Mouse (Mus musculus) left cerebral cortex, postnatal 25 days (tissue): ENCODE data around the gene Gipc2. TPM values are rescaled to one million over a fixed set of nuclear protein-coding genes. Genes with fewer than 3 reads are reported as not detected.

Experiments used
- DNase-seq, 2 experiments: peaks; one replicate each; pipeline ENCODE4 v3.0.0; 2022; ENCODE audit warnings: low spot score in 2 of 2, mixed read lengths in 1 of 2
- intact Hi-C: fragments of 180-260 bp; cut with DNase I; formaldehyde crosslinking; loops from one replicate; pipeline ENCODE4 v1.15.1; 2025
- total RNA-seq, 2 experiments: library from RNA; stranded (reverse); gene quantifications; 2 replicates each; pipeline ENCODE4 v1.2.3; 2021

The Gipc2 gene
- total RNA-seq, 2 experiments from 2014 or later, result 1.8 to 5.8 TPM

DNA sequence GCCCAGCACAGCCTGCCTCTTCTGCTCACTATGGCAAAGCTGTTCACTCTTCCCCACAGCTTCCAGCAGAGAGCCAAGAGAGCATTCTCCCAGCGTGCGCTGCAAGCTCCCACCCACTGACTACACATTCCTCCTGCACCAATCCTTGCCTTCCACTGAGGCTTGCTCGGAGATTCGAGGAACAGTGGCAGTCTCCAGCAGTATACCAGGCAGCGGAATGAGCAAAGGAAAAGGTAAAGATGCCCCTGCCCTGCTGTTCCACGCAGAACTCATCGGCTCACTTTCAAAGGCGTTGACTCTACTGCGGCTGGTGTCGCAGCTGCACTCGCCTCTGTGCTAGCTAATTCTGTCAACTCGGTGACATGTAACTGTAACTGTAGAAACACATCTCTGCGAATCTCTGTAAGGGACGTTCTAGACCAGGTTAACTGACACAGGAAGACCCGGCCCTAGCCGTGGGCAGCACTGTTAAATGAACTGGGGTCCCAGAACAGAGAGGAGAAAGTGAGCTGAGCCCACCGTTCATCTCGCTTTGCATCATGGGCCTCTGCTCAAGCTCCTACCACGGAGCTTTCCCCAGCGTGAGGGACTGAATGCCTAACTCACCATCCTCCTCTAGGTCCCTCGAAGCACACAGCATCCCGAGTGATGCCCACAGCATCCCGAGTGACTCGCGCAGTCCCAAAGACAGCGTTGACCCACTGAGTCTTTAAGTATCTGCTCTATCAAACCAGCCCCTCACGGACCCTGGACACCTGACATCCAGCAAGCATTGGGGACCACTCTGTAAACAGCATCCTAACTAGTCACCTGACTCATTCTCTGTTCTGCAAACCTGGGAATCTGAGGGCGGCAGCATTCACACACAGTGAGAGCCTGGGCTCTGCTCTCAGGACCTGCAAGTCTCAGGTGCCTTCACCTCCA, 59.5 kb downstream of the Gipc2 start:
- peak; percentile 74 to 91 for DNase-seq
- intact Hi-C loops, result no loop called here

DNA sequence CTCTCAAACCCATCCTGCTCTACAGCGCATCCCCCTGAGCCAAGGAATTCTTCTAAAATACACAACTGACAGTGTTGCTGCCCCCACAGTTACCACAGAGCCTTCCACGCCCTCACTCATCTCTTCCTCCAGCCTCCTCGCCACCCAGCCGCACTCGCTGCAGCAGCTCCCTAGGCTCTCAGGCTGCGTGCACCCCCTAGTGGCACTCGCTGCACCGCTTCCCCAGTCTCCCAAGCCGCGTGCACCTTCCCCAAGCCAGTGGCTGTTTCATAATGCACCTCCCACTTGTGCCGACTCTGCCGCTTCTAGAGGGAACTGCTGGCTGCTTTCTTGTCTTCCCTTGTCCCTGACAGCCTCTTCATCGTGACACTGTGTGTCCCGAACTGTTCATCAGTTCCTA, 60.7 kb downstream of the Gipc2 start:
- intact Hi-C loops, result no loop called here
- peak; percentile 77 to 89 for DNase-seq

DNA sequence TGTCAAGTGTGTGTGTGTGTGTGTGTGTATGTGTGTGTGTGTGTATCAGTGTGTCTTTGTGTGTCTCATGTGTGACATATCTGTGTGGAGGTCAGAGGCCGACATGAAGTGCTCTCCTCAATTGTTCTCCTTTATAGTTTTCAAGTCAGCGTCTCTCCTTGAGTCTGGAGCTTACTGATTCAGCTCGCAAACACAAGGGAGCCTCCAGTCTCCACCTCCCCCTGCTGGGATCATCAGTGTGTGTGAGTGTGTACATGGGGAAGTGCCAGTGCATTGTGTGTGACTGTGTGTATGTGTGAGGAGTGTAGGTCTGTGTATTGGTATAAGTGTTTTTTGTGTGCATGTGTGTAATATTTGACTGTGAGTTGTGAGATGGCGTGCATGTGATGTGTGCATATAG, 62.6 kb downstream of the Gipc2 start:
- intact Hi-C loops, result no loop called here

DNA sequence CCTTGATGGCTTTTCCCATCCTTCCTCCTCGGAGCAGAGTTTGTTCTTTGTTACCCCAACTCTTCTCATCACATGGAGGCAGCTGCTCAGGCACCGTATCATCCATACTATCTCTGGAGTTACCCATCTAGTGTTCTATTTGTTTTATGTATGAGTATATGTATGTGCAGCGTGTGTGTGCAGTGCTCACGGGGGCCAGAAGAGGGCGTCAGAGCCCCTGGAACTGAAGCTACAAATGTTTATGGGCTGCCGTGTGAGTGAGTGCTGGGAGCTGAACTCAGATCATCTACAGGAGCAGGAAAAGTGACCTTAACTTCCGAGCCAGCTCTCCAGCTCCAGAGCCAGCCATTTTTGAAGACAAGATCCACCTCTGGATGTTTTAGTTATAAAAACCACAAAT, 64.6 kb downstream of the Gipc2 start:
- DNase-seq, result no peak
- intact Hi-C loops, result no loop called here

More for the DNA sequence above, 62.6 kb downstream of the Gipc2 start:
- no peak for DNase-seq

DNA sequence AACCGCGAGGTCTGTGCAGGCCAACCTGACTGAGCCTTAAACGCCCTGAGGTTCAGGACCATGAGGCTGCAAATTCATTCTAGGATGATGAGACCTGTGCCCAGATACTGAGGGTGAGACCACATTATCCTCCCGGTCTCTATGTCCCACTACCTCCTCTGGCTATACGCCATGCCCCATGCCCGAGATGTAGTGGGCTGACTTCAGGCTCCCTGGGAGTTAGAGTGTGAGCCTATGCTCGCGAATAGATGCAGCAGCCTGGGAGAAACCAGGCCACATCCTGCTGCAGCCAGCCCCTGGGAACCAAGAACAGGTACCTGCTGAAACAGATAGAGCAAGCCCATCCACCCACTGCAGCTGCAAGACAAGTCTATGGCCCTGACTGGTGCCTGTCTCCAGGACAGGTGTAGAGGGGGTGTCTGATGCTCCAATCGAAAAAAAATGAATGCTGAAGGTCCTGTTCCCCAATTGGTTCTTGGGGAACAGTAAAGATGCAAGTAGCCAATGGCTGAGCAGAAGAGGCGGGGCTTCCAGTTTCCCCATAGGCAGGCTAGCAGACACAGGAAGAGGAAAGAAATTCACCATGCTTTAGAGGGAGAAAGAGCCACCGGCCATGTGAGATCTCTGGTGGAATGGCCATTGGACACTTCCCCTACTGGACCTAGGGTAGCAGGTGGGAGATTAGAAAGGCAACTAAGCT, 65.8 kb downstream of the Gipc2 start:
- DNase-seq, result no peak
- intact Hi-C loops, result no loop called here

DNA sequence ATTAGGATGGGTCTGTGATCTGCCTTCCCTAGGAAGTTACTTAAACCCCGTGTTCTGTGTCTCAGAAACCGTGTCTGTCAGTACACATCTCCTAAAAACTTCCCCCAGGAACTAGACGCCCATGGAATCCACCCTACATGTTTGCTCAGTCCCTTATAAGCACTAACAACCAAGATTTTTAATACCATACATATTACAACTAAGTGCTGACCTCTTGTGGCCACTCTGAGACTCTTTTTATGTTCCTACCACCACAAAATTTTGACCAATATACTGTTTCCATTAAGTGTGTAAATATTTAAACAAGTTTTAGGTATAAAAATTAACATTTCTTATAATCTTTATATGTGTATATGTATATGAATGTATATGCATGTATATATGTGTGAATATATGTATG, 71.0 kb downstream of the Gipc2 start:
- peak in 1 of 2 experiments; percentile 37 for DNase-seq
- intact Hi-C loops, result no loop called here

DNA sequence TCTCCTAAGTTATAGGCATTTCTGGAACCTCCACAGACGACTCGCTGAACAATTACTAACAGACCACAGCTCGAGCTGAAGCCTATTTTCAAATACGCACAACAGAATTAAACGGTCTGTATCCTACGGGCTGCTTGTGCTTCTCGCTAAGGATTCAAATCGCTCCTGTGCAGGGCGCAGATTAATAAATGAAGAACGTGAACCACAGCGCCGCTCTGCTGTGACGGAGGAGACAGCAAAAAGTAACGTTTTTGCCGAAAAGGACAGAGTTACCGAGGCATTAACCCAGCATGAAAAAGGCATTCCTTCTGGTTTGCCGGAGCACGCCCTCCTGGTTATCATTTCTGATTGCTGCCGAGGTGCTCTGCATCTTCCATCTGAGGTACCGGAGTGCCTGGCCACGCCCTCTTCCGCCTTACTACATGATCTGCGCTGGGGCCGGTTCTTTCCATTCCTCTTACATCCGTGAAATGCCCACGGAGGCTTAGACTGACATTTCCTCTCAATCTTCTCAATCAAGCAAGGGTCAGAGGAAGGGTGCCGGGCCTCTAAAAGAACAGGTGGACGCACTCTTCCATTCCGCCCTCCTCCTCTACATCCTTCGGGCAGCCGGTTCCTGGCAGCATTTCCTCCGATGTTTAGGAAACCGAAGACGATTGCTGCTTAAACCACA, 73.5 kb downstream of the Gipc2 start:
- intact Hi-C loops, result loop anchor here (2.0 kb wide), 1 partner anchor 376 kb away; no protein-coding TSS in a partner anchor
- DNase-seq, result no peak

DNA sequence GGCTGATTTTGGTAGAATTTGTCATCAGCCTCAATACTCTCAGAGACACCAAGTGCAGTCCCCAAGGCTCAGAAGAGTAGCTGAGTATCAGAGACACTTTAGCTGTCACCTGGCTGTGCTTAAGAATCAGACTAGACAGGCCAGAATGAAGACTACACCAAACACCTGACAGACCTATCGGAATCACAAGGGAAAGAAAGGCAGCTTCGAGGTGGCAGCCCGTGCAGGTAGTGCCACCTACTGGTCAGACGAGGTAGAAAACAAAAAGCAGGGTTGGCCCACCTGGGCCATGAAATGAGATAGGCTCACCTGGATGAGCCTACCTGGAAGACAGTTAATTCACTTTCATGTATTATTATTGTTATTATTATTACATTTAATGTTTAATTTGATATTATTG, 76.9 kb downstream of the Gipc2 start:
- peak; percentile 40 to 50 for DNase-seq
- intact Hi-C loops, result loop anchor here (1.0 to 5.0 kb wide), 2 partner anchors 252 to 314 kb away; partner anchors contain the start of gene Ptgfr

DNA sequence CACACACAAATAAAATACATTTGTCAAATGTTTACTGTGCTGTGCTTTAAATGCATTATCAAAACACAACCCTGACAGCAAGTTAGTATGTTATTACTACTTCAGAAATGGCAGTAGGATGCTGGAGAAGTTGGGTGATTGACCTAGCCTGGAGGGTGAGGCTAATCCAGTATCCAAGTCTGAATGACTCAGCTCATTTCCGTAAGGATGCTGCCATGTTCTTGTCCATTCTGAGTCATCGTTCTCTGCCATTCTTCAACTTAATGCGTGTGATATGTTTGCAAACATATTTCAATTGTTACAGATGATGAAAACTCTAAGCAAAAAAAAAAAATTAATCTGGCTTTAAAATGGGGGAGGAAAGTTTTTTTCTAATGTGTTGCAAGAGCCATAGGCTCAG, 84.6 kb downstream of the Gipc2 start:
- DNase-seq, result no peak
- intact Hi-C loops, result no loop called here

DNA sequence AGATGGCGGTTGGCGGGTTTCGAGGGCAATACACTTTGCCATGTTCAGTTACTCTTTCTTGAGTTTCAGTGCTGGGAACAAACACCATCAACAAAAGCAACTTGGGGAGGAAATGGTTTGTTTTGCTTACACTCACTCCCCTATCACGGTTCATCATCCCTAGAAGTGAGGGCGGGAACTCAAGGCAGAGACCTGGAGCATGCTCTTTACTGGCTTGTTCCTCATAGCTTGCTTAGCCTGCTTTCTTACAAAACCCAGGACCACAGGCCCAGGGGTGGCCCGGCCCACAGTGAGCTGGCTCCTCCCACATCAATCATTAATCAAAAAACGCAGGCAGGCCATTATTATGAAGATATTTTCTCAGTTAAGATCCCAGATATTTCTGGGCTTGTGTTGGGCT, 89.9 kb downstream of the Gipc2 start:
- intact Hi-C loops, result no loop called here
- no peak for DNase-seq

DNA sequence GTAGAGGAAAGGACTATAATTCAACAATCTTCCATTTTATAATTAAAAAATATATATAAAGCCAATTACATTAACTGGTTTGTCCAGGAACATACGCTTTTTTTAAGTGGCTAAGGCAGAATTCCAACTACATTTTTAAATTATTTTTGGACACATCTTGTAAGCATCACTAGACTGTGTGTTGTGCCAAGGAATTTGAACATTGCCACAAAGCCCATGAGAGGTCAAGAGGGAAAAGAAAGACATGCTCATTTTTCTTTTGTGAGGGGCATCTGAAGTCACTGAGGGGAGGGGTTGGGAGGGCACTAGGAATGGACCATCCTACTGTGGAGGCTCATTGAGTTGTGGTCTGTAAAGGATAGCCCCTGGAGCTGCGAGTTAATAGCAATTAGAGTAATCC, 97.0 kb downstream of the Gipc2 start:
- intact Hi-C loops, result loop anchor here (5.0 kb wide), 1 partner anchor 292 kb away; no protein-coding TSS in a partner anchor

DNA sequence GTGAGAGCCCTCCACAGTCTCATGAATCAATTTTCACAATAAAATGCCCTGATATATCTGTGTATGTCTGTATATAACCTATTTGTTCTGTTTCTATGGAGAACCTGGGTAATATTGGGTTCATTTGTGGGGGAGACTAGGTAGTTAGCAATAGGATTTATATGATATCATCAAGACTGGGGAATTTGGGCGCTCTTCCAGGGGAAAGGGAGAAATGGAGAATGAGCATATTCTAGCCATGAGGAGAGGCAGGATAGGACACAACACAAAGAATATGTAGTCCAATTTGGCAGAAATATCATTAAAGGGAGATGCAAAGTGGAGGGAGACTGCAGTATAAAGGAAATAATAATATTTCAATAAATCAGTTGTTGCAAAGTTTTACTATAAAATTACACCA, 97.7 kb downstream of the Gipc2 start:
- no peak for DNase-seq
- intact Hi-C loops, result loop anchor here (5.0 kb wide), 1 partner anchor 291 kb away; no protein-coding TSS in a partner anchor

More for the DNA sequence above, 97.0 kb downstream of the Gipc2 start:
- no peak for DNase-seq

DNA sequence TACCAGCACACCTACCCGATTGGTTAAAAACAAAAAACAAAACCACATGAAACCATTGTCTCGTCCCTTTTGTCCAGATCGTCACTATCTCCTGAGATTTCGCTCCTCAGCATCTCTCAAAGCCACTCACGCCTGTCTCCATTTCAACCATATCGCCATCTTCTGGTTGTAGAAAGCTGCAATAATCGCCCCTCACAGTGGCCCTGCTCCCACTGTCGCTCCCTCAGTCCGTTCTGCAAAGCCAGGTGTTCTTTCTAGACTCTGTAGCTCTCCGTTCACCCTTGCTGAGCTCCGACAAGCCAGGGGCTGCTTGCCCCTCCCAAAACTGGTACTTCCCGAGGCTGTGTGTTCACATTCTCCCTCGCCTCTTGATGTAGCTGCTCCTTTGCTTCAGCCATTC, 99.3 kb downstream of the Gipc2 start:
- peak; percentile 20 to 40 for DNase-seq
- intact Hi-C loops, result loop anchor here (2.0 to 5.0 kb wide), 2 partner anchors 230 to 289 kb away; partner anchors contain the start of gene Ptgfr

DNA sequence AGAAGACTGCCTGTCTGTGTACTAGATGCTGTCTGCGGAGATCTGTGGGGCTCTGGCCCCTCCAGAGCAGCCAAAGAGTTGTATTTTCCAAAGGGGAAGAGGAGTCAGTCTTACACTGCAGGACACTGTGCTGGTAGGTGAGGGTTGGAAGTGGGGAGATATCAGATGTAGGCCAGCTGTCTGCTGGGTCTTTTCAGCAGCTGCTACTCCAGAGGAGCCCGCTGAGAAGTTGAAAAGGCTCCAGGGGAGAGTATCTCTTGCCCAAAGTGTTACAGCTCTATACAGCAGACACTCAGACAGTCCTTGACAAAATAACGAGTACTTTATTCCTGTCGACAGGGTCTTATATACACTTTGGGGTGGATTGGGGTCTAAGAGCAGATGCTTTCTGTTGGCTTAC, 100.2 kb downstream of the Gipc2 start:
- DNase-seq, result no peak
- intact Hi-C loops, result loop anchor here (2.0 to 5.0 kb wide), 2 partner anchors 229 to 289 kb away; partner anchors contain the start of gene Ptgfr

DNA sequence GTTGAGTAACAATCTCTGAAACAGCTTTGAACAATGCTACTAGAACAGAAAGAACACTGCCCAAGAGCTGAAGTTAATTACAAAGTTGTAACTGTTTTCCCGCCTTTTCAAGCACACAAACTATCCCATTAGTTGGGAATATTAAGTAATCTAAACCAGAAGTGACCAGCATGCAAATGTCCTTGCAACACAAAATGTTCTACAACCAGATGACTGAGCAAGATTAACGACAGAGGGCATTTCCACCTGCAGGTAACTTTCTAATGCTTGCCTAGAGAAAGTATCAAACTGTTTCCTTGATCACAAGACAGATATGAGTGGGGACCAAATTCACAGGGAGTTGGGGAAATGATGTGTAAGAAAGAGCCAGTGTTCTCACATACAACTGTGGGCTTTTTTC, 101.9 kb downstream of the Gipc2 start:
- intact Hi-C loops, result no loop called here
- no peak for DNase-seq

DNA sequence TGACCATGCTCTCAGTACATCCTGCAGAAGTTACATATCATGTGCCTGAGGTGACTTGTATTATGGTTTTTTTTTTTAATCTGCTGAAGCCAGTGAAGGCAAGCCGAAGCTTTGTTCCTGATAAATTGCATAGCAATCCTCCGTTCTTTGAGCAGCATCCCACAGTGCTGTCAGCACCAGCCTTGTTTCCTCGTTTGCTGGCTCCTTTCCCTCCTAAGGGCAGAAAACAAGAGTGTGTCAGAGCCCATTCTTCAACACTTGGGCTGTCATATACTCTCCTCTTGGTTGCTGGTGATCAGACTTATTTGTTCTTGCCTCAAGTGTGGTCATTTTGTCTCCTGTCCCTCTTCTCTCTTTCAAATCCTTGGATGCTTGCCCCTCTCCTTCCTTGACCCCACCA, 103.2 kb downstream of the Gipc2 start:
- intact Hi-C loops, result no loop called here
- no peak for DNase-seq

DNA sequence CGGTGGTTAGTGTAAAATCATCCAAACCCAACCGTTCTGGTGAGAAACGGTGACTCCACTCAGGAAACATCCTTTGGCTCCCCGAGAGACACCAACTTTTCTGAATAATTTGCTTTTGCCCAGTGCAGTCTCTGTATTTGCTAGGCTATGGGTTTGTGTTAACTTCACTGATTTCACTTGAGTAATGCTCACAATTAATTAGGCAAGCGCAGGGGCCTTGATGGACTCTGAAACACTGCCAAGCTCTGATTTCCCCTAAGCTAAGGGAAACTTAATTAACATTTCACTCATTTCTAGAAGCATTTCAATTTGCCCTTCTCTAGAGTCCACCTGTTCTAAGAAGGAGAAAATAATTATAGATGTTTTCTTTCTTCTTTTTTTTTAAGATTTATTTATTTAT, 104.9 kb downstream of the Gipc2 start:
- DNase-seq, result no peak
- intact Hi-C loops, result no loop called here

DNA sequence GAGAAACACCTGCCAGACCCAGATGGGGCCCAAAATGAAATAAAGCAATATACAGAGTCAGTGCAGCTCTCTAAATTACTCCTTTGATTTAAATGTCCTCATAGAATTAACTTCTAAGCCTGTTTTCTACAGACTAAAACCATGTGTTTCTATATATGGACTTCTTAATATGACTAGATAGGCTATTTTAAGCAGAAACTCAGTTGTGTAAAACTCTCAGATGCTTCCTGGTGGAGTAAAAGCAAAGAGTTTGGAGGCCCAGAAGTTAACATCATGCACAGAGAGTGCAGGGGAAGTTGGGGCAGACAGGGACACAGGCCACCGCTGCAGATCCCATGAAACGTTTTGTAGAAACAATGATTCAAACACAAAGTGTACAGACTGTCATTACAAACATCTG, 107.8 kb downstream of the Gipc2 start:
- no peak for DNase-seq
- intact Hi-C loops, result no loop called here

DNA sequence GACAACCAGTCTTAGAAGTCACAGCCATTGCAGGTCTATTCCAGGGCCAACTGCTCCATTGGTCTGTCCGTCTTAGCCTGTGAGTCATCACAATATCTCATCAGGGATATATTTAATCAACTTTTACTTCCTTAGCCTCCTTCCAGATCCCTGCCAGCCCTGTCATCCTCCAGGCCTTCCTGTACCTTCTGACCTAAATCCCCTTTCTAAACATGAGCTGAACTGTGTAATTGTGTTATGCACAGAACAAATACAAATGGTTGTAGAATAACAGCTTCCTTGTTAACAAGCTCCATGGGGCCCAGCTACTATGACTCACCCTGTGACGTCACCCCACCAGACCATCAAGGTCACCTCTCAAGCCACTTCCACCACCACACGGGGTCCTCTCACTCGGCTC, 111.8 kb downstream of the Gipc2 start:
- DNase-seq, result no peak
- intact Hi-C loops, result no loop called here

DNA sequence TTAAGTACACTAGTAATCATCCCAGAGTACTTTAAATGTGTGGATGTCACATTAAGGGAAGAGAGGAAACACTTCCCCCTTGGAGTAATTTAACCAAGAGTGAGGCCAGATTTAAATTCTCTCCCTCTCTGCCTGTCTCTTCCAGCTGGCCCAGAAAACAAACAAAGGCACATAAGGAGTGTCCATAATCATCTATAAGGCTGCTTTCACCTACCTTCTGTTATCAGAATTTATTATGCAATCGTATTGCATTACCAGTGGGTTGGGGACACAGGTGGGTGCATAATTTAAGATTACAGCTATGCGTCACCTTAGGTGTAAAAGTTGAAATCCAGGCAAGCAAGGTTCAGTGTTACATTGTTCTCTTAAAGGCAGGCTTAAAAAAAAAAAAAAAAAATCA, 114.1 kb downstream of the Gipc2 start:
- DNase-seq, result no peak
- intact Hi-C loops, result no loop called here
